Mouse (Mus musculus) T-helper 2 cell (primary cell): ENCODE measurements at regions not wholly inside any gene's neighbourhood (a gene's known extent, or its start where the extent isn't known, plus 50 kb on each side); places are given as distances from the start of the nearest gene placed in this dataset.

Source experiments
- in situ Hi-C: fragments of 300-600 bp; cut with MboI, MseI; formaldehyde crosslinking; loops from one replicate; pipeline ENCODE4 v1.15.1; 2025; ENCODE audit warnings: high pct_unique_total_duplicates

DNA sequence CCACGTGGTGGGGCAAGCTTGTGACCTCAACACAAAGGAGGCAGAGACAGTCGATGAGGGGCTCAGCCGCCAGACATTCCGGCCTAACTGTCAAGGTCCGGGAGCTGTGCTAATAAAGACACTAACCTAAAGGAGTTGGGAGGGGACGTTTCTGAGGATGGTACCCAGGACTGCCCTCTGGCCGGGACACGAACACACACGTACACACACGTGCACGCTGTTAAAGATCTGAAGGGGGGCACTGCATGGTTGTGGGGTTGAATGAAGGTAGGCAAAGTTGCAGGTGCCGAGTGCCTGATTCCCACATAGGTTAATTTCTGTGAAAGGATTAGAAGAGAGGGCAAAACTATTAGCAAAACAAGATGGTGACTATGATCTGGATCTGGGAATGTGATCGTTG is 65.4 kb upstream of the Mitf start:
- in situ Hi-C loops: loop anchor here (25.0 kb wide), 2 partner anchors 304 to 479 kb away; partner anchors contain the start of gene Lmod3

GRCm38 (mm10) chr6:97740851-97741201 is 66.0 kb upstream of the Mitf start:
- in situ Hi-C loops: loop anchor here (25.0 kb wide), 2 partner anchors 304 to 479 kb away; partner anchors contain the start of gene Lmod3

DNA sequence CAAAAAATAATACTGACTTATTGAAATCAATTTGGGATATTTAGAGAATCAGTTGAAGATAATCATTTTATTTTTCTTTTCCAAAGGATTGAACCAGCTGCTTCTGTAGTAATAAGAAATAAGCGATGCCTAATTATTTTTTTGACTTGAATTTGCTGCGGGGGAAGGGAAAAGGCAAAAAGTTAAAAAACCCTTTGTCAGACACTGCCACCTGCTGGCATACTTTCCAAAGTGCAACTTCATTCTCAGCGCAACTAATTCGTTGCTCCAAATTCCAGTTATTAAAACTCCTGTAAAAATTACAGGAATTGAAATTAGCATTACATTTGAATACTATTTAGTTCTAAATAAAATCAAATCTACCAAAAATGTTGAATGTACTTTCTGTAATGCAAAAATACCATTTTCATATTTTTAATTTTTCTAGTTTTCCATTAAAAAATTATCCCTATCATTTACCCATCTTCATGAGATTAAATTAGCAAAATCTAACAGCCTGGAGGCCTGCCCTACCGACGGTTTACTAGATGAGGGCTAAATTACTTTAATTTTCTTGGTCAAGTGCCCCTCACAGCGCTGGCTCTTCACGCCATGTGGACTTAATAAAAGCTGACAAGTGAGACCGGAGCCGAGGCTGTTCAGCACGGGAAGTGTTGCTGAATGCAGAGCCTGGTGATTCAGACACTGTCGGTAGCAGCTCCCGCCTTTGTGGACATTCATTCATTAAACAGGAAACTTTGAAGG is 66.6 kb upstream of the Mitf start:
- in situ Hi-C loops: loop anchor here (25.0 kb wide), 2 partner anchors 303 to 478 kb away; partner anchors contain the start of gene Lmod3

GRCm38 (mm10) chr6:97738846-97739245 is 68.0 kb upstream of the Mitf start:
- in situ Hi-C loops: loop anchor here (25.0 kb wide), 2 partner anchors 302 to 477 kb away; partner anchors contain the start of gene Lmod3

GRCm38 (mm10) chr6:97730835-97731234 is 76.0 kb upstream of the Mitf start:
- in situ Hi-C loops: loop anchor here (25.0 kb wide), 2 partner anchors 294 to 469 kb away; partner anchors contain the start of gene Lmod3

GRCm38 (mm10) chr6:97718184-97718910 is 88.5 kb upstream of the Mitf start:
- in situ Hi-C loops: loop anchor here (10.0 kb wide), 1 partner anchor 864 kb away; no protein-coding TSS in a partner anchor

- in situ Hi-C loops: no loop called here
Measured at GRCm38 (mm10) chr6:97707401-97707800, 90.1 kb upstream of the Frmd4b start.

GRCm38 (mm10) chr6:97704361-97704760 is 87.0 kb upstream of the Frmd4b start:
- in situ Hi-C loops: no loop called here

- in situ Hi-C loops: no loop called here
Measured at GRCm38 (mm10) chr6:97699752-97700098, 82.4 kb upstream of the Frmd4b start.

DNA sequence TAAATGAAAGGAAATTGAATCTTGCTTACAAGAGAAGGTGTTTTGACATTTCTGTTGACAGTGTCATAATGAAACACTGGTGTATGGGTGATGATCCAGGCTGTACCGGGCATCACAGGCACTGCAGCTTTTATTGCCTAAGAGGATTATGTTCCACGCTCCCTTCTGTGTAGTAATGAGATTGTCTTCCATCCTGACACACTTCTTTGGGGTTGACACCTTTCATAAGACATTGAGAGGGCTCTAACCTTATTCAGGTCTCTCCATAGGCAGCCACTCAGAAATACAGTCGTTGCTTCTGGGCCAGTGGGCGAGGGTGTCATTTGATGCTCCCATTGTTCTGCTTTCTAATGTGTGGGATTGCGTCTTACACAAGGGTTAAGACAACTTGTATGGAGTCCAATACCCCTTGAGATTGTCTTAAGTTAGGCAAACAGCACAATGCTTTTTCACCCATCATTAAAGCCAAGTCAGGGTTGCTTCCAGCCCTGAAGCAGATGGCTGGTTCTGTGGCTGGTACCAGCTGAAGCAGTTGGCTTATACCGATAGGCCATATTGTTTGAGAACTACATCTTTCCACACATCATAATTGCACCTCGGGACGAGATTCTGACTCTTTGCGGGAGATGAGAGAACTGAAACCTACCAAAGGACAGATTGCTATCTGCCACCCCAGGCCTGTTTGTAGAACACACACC is 81.9 kb upstream of the Frmd4b start:
- in situ Hi-C loops: no loop called here

DNA sequence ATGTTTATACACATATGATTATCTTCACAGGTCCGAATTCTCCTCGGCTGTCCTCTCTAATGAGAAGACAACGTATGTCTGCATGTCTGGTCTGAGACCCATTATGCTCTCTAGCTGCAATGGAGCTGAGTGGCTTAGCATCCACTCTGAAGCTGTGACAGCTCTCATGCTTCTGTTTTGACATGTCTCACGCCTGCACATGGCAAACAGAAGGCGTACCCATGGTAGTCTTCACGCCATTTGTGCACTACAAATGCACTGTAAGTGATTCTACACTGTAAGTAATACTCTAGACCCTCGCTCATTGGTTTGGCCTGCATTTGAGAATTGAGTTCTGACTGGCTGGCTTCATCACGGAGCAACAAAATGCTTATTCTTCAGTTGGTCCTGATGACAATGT is 75.9 kb upstream of the Frmd4b start:
- in situ Hi-C loops: no loop called here

DNA sequence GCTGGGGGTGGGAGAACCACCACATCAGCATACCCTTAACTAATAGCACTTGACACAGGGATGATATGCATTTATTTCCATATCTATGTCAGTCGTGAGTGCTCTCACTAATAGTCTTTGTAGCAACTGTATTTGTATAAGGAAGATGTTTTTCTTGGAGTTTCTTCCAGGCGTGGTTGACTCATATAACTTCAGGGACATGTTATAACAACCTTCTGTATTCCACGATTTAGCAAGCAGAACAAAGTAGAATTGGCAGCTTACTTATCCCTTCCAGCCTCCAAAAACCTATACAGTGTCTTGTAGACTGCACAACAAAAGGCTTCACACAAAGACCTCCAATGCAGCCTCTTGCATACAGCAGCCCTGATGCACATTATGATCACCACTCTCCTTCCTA is 73.8 kb upstream of the Frmd4b start:
- in situ Hi-C loops: no loop called here

- in situ Hi-C loops: no loop called here
Measured at GRCm38 (mm10) chr6:97684335-97684734, 67.0 kb upstream of the Frmd4b start.

DNA sequence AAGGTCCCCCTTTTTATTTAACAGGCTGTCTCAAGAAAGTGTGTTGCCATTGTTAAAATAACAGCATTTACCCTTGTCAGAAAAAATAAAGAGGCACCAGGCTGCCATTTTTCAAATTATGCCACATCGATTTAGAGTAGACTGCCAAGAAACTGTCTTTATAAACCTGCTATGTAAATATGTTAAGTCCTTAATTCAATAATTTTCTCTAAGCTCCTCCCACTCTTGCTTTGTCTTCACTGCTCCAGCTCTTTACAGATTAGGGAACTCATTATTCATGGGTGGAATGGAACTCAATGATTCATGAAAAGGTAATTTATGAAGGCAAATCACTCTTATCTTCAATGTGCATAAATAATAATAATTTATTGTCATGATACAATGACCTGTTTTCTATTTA is 64.9 kb upstream of the Frmd4b start:
- in situ Hi-C loops: no loop called here

GRCm38 (mm10) chr6:97675181-97675756 is 57.9 kb upstream of the Frmd4b start:
- in situ Hi-C loops: no loop called here

DNA sequence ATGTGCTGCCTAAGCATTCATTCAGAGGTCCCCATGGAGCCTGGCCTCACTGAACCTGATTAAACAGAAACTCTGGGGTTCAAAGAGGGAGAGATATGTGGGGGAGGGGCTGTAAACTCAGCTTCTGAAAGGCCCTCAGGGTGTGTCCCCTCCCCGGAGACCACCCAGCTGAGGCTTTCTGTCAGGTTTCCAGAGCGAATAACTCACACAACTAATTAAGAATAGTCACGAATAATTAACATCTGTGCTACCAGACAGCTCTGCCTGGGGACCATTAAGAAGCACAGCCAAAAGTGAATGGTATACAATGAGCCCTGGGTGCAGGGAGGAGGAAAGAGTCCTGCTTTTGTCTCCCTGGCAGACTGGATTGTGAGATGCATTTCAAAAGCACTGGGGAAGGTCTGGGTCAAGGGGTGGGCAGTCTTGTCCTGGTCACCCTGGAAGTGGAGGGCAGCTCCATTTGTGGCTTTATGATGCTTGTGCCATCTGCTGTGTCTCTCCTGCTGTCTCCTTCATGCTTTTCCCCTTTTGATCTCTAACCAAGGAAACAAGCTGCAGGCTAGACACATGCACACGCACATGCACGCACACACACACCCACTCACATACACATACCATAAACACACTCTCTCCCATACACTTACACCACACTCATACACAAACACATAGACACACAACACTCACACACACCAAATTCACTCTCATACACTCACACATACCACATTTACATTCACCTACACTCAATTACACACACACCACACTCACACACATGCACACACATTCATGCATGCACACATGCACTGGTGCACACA is 49.7 kb upstream of the Frmd4b start:
- in situ Hi-C loops: no loop called here
